Mouse (Mus musculus) brain, embryonic 14.5 days (tissue): ENCODE measurements at regions not wholly inside any gene's neighbourhood (a gene's known extent, or its start where the extent isn't known, plus 50 kb on each side); places are given as distances from the start of the nearest gene placed in this dataset.

Experiments used
- CTCF ChIP-seq: fragments of 200-500 bp; IDR thresholded peaks from 2 replicates; pipeline ENCODE4 v1.5.1; 2012; ENCODE audit warnings: inconsistent platforms, mild to moderate bottlenecking, moderate library complexity, borderline replicate concordance; ENCODE audit not compliant: insufficient read depth, insufficient read length; ENCODE audit errors: extremely low read depth
- POLR2A ChIP-seq: fragments of 200-500 bp; IDR thresholded peaks from 2 replicates; pipeline ENCODE4 v1.6.1; 2012; ENCODE audit warnings: mild to moderate bottlenecking, inconsistent platforms, borderline replicate concordance; ENCODE audit not compliant: poor library complexity, insufficient read depth, insufficient read length, severe bottlenecking; ENCODE audit errors: extremely low read depth

- TF ChIP-seq CTCF (no peak), POLR2A (no peak)
These were observed 251.3 kb upstream of the Irx4 start for GRCm38 (mm10) chr13:73008856-73009546.
